Mouse (Mus musculus): ENCODE measurements around the gene C2cd2.

Gene C2cd2

GRCm38 (mm10) chr16:97887762-97888161 lies 74.6 kb downstream of the C2cd2 start:
- no peak for DNase-seq (ENCODE audit: low read depth, low spot score)

- DNase-seq (ENCODE audit: low read depth, low spot score): no peak
Observed at GRCm38 (mm10) chr16:97883696-97884095, 78.7 kb downstream of the C2cd2 start.

- DNase-seq (ENCODE audit: low read depth, low spot score): no peak
Observed at GRCm38 (mm10) chr16:97882891-97883290, 79.5 kb downstream of the C2cd2 start.

- peak; percentile 27 for DNase-seq (ENCODE audit: low read depth, low spot score)
Observed at GRCm38 (mm10) chr16:97879134-97879533, 83.3 kb downstream of the C2cd2 start.

GRCm38 (mm10) chr16:97877502-97877901 lies 84.9 kb downstream of the C2cd2 start:
- DNase-seq (ENCODE audit: low read depth, low spot score): no peak

GRCm38 (mm10) chr16:97875101-97875500 lies 87.3 kb downstream of the C2cd2 start:
- DNase-seq (ENCODE audit: low read depth, low spot score): no peak

- DNase-seq (ENCODE audit: low read depth, low spot score): no peak
Observed at GRCm38 (mm10) chr16:97874376-97874775, 88.0 kb downstream of the C2cd2 start.

GRCm38 (mm10) chr16:97872657-97873056 lies 89.7 kb downstream of the C2cd2 start:
- DNase-seq (ENCODE audit: low read depth, low spot score): no peak

- no peak for DNase-seq (ENCODE audit: low read depth, low spot score)
Observed at GRCm38 (mm10) chr16:97869193-97870102, 93.0 kb downstream of the C2cd2 start.

GRCm38 (mm10) chr16:97863932-97864467 lies 98.4 kb downstream of the C2cd2 start:
- no peak for DNase-seq (ENCODE audit: low read depth, low spot score)

GRCm38 (mm10) chr16:97856050-97856449 lies 106.3 kb downstream of the C2cd2 start:
- DNase-seq (ENCODE audit: low read depth, low spot score): no peak

- peak; percentile 42 for DNase-seq (ENCODE audit: low read depth, low spot score)
Observed at GRCm38 (mm10) chr16:97851741-97852319, 110.6 kb downstream of the C2cd2 start, which contains the start of gene Prdm15. Prdm15 (minus strand) TSS chr16:97851850.

GRCm38 (mm10) chr16:97851061-97851740 lies 111.2 kb downstream of the C2cd2 start:
- peak; percentile 48 for DNase-seq (ENCODE audit: low read depth, low spot score)

GRCm38 (mm10) chr16:97850667-97851060 lies 111.7 kb downstream of the C2cd2 start:
- no peak for DNase-seq (ENCODE audit: low read depth, low spot score)

- no peak for DNase-seq (ENCODE audit: low read depth, low spot score)
Observed at GRCm38 (mm10) chr16:97848832-97849231, 113.6 kb downstream of the C2cd2 start.

- no peak for DNase-seq (ENCODE audit: low read depth, low spot score)
Observed at GRCm38 (mm10) chr16:97844967-97845937, 117.1 kb downstream of the C2cd2 start.

- DNase-seq (ENCODE audit: low read depth, low spot score): no peak
Observed at GRCm38 (mm10) chr16:97832154-97832553, 130.2 kb downstream of the C2cd2 start.

- DNase-seq (ENCODE audit: low read depth, low spot score): no peak
Observed at GRCm38 (mm10) chr16:97828207-97828606, 134.2 kb downstream of the C2cd2 start.

- DNase-seq (ENCODE audit: low read depth, low spot score): no peak
Observed at GRCm38 (mm10) chr16:97823311-97824007, 138.9 kb downstream of the C2cd2 start.

GRCm38 (mm10) chr16:97819532-97819931 lies 142.9 kb downstream of the C2cd2 start:
- DNase-seq (ENCODE audit: low read depth, low spot score): no peak

Measured in c-Kit-negative CD71-positive TER-119-positive erythroid progenitor cells, embryonic 14.5 days (primary cell).